Mouse (Mus musculus) C2C12 (cell line): ENCODE data around the gene Mrpl39. TPM values are rescaled to one million over a fixed set of nuclear protein-coding genes. Genes with fewer than 3 reads are reported as not detected.

ENCODE experiments used
- H3K27me3 ChIP-seq: one replicate; pipeline ENCODE4 v1.6.1; 2011; ENCODE audit not compliant: control insufficient read depth, insufficient read depth, insufficient read length
- H3K36me3 ChIP-seq: one replicate; pipeline ENCODE4 v1.6.1; 2011; ENCODE audit not compliant: control insufficient read depth, insufficient read depth
- H3K4me3 ChIP-seq: one replicate; pipeline ENCODE4 v1.5.1; 2011; ENCODE audit warnings: mild to moderate bottlenecking, control low read depth; ENCODE audit not compliant: poor library complexity, insufficient read depth, severe bottlenecking
- H3K79me2 ChIP-seq: one replicate; pipeline ENCODE4 v1.6.1; 2011; ENCODE audit not compliant: control insufficient read depth, insufficient read depth
- H3K79me3 ChIP-seq: one replicate; pipeline ENCODE4 v1.6.1; 2011; ENCODE audit warnings: low read depth, control low read depth
- H3ac ChIP-seq: one replicate; pipeline ENCODE3; 2011; ENCODE audit warnings: low read depth; ENCODE audit not compliant: control insufficient read depth, insufficient read length
- CEBPB ChIP-seq: IDR thresholded peaks from one replicate; pipeline ENCODE4 v1.6.1; 2011; ENCODE audit warnings: low read depth, mild to moderate bottlenecking, control low read depth, moderate library complexity
- CTCF ChIP-seq: IDR thresholded peaks from one replicate; pipeline ENCODE4 v1.5.1; 2011; ENCODE audit not compliant: control insufficient read depth, insufficient read depth, insufficient read length
- FOSL1 ChIP-seq: IDR thresholded peaks from one replicate; pipeline ENCODE4 v1.8.0; 2011; ENCODE audit warnings: mild to moderate bottlenecking, low read length; ENCODE audit not compliant: poor library complexity, insufficient read depth, severe bottlenecking
- MAX ChIP-seq: IDR thresholded peaks from one replicate; pipeline ENCODE4 v1.6.1; 2011; ENCODE audit warnings: mild to moderate bottlenecking, control low read depth
- MYOD1 ChIP-seq: IDR thresholded peaks from one replicate; pipeline ENCODE4 v1.6.1; 2011; ENCODE audit warnings: low read depth; ENCODE audit not compliant: control insufficient read depth, insufficient read length
- MYOG ChIP-seq: IDR thresholded peaks from one replicate; pipeline ENCODE4 v1.6.1; 2011; ENCODE audit not compliant: control insufficient read depth, insufficient read length; ENCODE audit errors: extremely low read depth
- USF1 ChIP-seq: IDR thresholded peaks from one replicate; pipeline ENCODE4 v1.6.1; 2011; ENCODE audit warnings: low read depth, mild to moderate bottlenecking, control low read depth, moderate library complexity
- polyA plus RNA-seq: library from polyadenylated mRNA; unstranded; fragments of >200 nt; fragmentation: generic; extraction: Trizol; gene quantifications from one replicate; pipeline ENCODE4 v1.2.1, GENCODE M21; 2012; ENCODE audit warnings: missing spikeins

Gene Mrpl39
- polyA plus RNA-seq, 1 experiment: 44.7 TPM

GRCm38 (mm10) chr16:84720670-84721069, 14.9 kb downstream of the Mrpl39 start:
- Histone ChIP-seq H3K79me3 (no peaks in the 10 kb centered on the region), H3K27me3 (no peaks in the 10 kb centered on the region), H3K36me3 (peaks cover 60% of the 10 kb centered on the region), H3ac (no peak overlapping the region), H3K4me3 (no peak overlapping the region), H3K79me2 (no peaks in the 10 kb centered on the region)
- TF ChIP-seq MYOG (no peak), USF1 (no peak), FOSL1 (no peak), MYOD1 (no peak), CTCF (no peak), MAX (no peak), CEBPB (no peak)

- no peak for TF ChIP-seq MAX
- no peak for TF ChIP-seq CTCF
- no peak for TF ChIP-seq MYOD1
- no peak for TF ChIP-seq CEBPB
- TF ChIP-seq MYOG: no peak
- no peak for TF ChIP-seq FOSL1
- TF ChIP-seq USF1: no peak
- Histone ChIP-seq H3K79me3 (peaks cover 1% of the 10 kb centered on the region), H3ac (no peak overlapping the region), H3K36me3 (peaks cover 48% of the 10 kb centered on the region), H3K27me3 (no peaks in the 10 kb centered on the region), H3K4me3 (no peak overlapping the region), H3K79me2 (no peaks in the 10 kb centered on the region)
Observed at GRCm38 (mm10) chr16:84718250-84718649, 17.3 kb downstream of the Mrpl39 start.

GRCm38 (mm10) chr16:84717618-84718248, 17.8 kb downstream of the Mrpl39 start:
- TF ChIP-seq MYOG (no peak), USF1 (no peak)
- no peaks in the 10 kb centered on the region for H3K27me3 ChIP-seq
- no peak overlapping the region for H3K4me3 ChIP-seq
- no peak overlapping the region for H3ac ChIP-seq
- H3K36me3 ChIP-seq: peaks cover 43% of the 10 kb centered on the region
- H3K79me3 ChIP-seq: peaks cover 4% of the 10 kb centered on the region
- peaks cover under 1% of the 10 kb centered on the region for H3K79me2 ChIP-seq

DNA sequence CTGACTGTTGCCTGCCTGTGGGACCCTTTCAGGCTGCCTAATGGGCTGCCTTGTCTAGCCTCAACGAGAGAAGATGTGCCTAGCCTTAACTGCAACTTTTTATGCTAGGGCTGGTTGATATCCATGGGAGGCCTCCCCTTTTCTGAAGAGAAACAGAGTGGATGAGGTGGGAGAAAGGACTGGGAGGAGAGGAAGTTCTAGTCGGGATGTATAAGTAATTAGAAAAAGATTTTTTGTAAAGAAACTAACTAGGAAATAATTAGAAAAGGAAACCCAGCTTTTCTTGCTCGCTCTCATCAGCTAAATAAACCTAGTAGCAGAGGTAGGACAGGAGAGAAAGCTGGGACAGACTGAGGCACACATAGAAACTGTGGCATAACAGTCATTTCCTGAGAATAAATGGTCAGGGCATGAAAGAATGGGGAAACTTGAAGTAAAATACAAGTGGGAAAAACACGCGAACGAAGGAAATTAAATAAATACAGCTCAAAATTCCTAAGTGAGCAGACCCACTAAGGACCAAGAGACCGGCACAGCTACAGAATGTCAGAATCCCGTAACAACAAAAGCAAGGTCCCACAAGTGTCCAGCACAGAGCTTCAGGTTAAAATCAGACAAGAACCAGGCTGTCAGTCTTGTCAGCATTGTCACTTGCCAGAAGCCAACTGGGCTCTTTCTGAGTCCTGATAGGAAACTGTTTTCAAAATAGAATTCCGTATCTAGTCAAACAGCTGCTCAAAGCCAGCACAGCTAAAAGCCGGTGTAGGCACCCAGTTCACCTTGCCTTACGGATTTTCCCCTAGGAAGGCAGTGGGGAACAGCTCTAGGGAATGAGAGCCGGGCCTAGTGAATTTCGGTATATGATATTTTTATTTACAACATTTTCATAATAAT, 18.6 kb downstream of the Mrpl39 start:
- Histone ChIP-seq H3K27me3 (no peaks in the 10 kb centered on the region), H3K79me3 (peaks cover 4% of the 10 kb centered on the region), H3K36me3 (peaks cover 35% of the 10 kb centered on the region), H3K4me3 (no peak overlapping the region), H3ac (no peak overlapping the region), H3K79me2 (peaks cover 8% of the 10 kb centered on the region)
- TF ChIP-seq FOSL1 (no peak), MAX (no peak), USF1 (no peak), MYOD1 (no peak), MYOG (no peak), CTCF (no peak), CEBPB (no peak)

DNA sequence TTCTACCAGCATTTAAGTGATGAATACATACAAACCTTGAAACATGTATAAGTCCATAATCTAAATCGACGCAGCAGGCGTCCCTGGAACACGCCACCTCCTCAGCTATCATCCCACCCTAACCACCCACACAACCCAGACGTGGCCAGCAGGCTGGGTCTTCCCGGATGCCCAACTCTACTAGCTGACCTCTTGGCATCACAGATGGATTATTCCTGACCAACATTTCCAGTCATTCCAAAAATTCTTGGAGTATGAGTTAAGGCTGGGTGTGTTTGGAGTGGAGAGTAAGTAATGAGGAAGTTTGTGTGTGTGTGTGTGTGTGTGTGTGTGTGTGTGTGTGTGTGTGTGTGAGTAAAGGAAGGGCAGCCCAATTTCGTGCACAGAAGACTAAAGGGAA, 19.3 kb downstream of the Mrpl39 start:
- no peaks in the 10 kb centered on the region for H3K27me3 ChIP-seq
- no peak for TF ChIP-seq MYOG
- TF ChIP-seq USF1: no peak
- no peak for TF ChIP-seq CTCF
- no peak for TF ChIP-seq MAX
- TF ChIP-seq CEBPB: no peak
- TF ChIP-seq MYOD1: no peak
- no peak for TF ChIP-seq FOSL1
- H3K79me2 ChIP-seq: peaks cover 9% of the 10 kb centered on the region
- H3K4me3 ChIP-seq: no peak overlapping the region
- H3K79me3 ChIP-seq: peaks cover 4% of the 10 kb centered on the region
- H3ac ChIP-seq: no peak overlapping the region
- H3K36me3 ChIP-seq: peaks cover 27% of the 10 kb centered on the region

- Histone ChIP-seq H3K79me2 (peaks cover 16% of the 10 kb centered on the region), H3ac (no peak overlapping the region), H3K4me3 (no peak overlapping the region), H3K36me3 (peaks cover 23% of the 10 kb centered on the region), H3K27me3 (no peaks in the 10 kb centered on the region), H3K79me3 (peaks cover 11% of the 10 kb centered on the region)
- TF ChIP-seq MYOG: no peak
- no peak for TF ChIP-seq FOSL1
- TF ChIP-seq MAX: no peak
- no peak for TF ChIP-seq USF1
- TF ChIP-seq MYOD1: no peak
- TF ChIP-seq CEBPB: no peak
- no peak for TF ChIP-seq CTCF
Observed at GRCm38 (mm10) chr16:84714978-84715377, 20.6 kb downstream of the Mrpl39 start.
